Mouse (Mus musculus) midbrain, embryonic 12.5 days (tissue): ENCODE measurements around the gene Nrarp. TPM values are rescaled to one million over a fixed set of nuclear protein-coding genes. Genes with fewer than 3 reads are reported as not detected.

Source experiments
- ATAC-seq: fragments of 200-750 bp; cut with Nextera tagmentation; 2 replicates; pipeline ENCODE4 v1.8.0; 2017; ENCODE audit warnings: low read depth, moderate TSS enrichment, moderate library complexity; ENCODE audit not compliant: low FRiP score
- H3K27ac ChIP-seq: fragments of 300-500 bp; sonication (generic); replicated peaks from 2 replicates; pipeline ENCODE4 v1.5.1; 2016; ENCODE audit warnings: mild to moderate bottlenecking
- H3K27me3 ChIP-seq: fragments of 300-500 bp; sonication (generic); 2 replicates; pipeline ENCODE4 v1.6.1; 2016; ENCODE audit warnings: mild to moderate bottlenecking
- H3K36me3 ChIP-seq: fragments of 300-500 bp; sonication (generic); 2 replicates; pipeline ENCODE4 v1.6.1; 2016
- H3K4me1 ChIP-seq: fragments of 300-500 bp; sonication (generic); 2 replicates; pipeline ENCODE4 v1.6.1; 2016
- H3K4me2 ChIP-seq: fragments of 300-500 bp; sonication (generic); replicated peaks from 2 replicates; pipeline ENCODE4 v1.6.1; 2016; ENCODE audit warnings: mild to moderate bottlenecking, moderate library complexity
- H3K4me3 ChIP-seq: fragments of 300-500 bp; sonication (generic); 2 replicates; pipeline ENCODE4 v1.5.1; 2016; ENCODE audit warnings: mild to moderate bottlenecking
- H3K9ac ChIP-seq: fragments of 300-500 bp; sonication (generic); replicated peaks from 2 replicates; pipeline ENCODE4 v1.6.1; 2016; ENCODE audit warnings: mild to moderate bottlenecking, moderate library complexity
- H3K9me3 ChIP-seq: fragments of 300-500 bp; sonication (generic); 2 replicates; pipeline ENCODE4 v1.6.1; 2016; ENCODE audit warnings: mild to moderate bottlenecking
- WGBS: fragments of 180-500 bp; shearing (Covaris S2); methylation state at CpG from one replicate; pipeline ENCODE4 v1.1.7; 2016; 5-methylcytosine and 5-hydroxymethylcytosine counted together
- polyA plus RNA-seq: library from polyadenylated mRNA; unstranded; fragments of >200 nt; fragmentation: Nextera tagmentation; extraction: Ambion mirVana; gene quantifications from 2 replicates; pipeline ENCODE4 v1.2.1, GENCODE M21; 2016

Nrarp gene
- polyA plus RNA-seq, 1 experiment from 2014 or later, result 91.2 TPM

- H3K27ac ChIP-seq, result no peak overlapping the region
- peaks cover 65% of the 10 kb centered on the region for H3K4me1 ChIP-seq
- no peaks in the 10 kb centered on the region for H3K9me3 ChIP-seq
- no peaks in the 10 kb centered on the region for H3K36me3 ChIP-seq
- no peak overlapping the region for H3K4me3 ChIP-seq
- 0 out of 2 replicates have a peak, but pooled peaks cover 12% of the 10 kb centered on the region for H3K27me3 ChIP-seq
- 81% methylated on average over 4 of the region's 4 CpGs for WGBS
- H3K4me2 ChIP-seq, result no peak overlapping the region
- ATAC-seq, result no peak
- H3K9ac ChIP-seq, result no peak overlapping the region
These were observed 4.9 kb upstream of the Nrarp start for GRCm38 (mm10) chr2:25175690-25176078.

- no peak for ATAC-seq
- H3K4me1 ChIP-seq, result peaks cover 65% of the 10 kb centered on the region
- 0 out of 2 replicates have a peak overlapping the region, but pooled peaks have one; percentile 2 for H3K9ac ChIP-seq
- H3K27me3 ChIP-seq, result 0 out of 2 replicates have a peak, but pooled peaks cover 12% of the 10 kb centered on the region
- H3K27ac ChIP-seq, result peak overlapping the region; percentile 85
- 74% methylated on average over 6 of the region's 6 CpGs for WGBS
- peak overlapping the region; percentile 42 for H3K4me2 ChIP-seq
- H3K9me3 ChIP-seq, result no peaks in the 10 kb centered on the region
- no peaks in the 10 kb centered on the region for H3K36me3 ChIP-seq
- no peak overlapping the region for H3K4me3 ChIP-seq
These were observed 4.0 kb upstream of the Nrarp start for GRCm38 (mm10) chr2:25176573-25176972.

GRCm38 (mm10) chr2:25177076-25177475, 3.5 kb upstream of the Nrarp start:
- peak overlapping the region; percentile 2 for H3K9ac ChIP-seq
- WGBS, result 44% methylated on average over 4 of the region's 4 CpGs
- H3K4me1 ChIP-seq, result peaks cover 63% of the 10 kb centered on the region
- 0 out of 2 replicates have a peak, but pooled peaks cover 12% of the 10 kb centered on the region for H3K27me3 ChIP-seq
- peak overlapping the region; percentile 25 for H3K4me3 ChIP-seq
- ATAC-seq, result no peak
- H3K27ac ChIP-seq, result peak overlapping the region; percentile 85
- no peaks in the 10 kb centered on the region for H3K36me3 ChIP-seq
- H3K9me3 ChIP-seq, result no peaks in the 10 kb centered on the region
- peak overlapping the region; percentile 42 for H3K4me2 ChIP-seq

GRCm38 (mm10) chr2:25177685-25178084, 2.9 kb upstream of the Nrarp start:
- H3K4me1 ChIP-seq, result peaks cover 62% of the 10 kb centered on the region
- under 1% methylated on average over 6 of the region's 6 CpGs for WGBS
- peak; percentile 14 for ATAC-seq
- H3K9me3 ChIP-seq, result no peaks in the 10 kb centered on the region
- H3K27ac ChIP-seq, result peak overlapping the region; percentile 85
- no peaks in the 10 kb centered on the region for H3K36me3 ChIP-seq
- H3K4me3 ChIP-seq, result peak overlapping the region; percentile 25
- peak overlapping the region; percentile 51 for H3K9ac ChIP-seq
- 0 out of 2 replicates have a peak, but pooled peaks cover 12% of the 10 kb centered on the region for H3K27me3 ChIP-seq
- peak overlapping the region; percentile 42 for H3K4me2 ChIP-seq

- Histone ChIP-seq H3K36me3 (no peaks in the 10 kb centered on the region), H3K27ac (peak overlapping the region; percentile 85), H3K9me3 (no peaks in the 10 kb centered on the region), H3K9ac (peak overlapping the region; percentile 51), H3K4me3 (peak overlapping the region; percentile 18), H3K27me3 (0 out of 2 replicates have a peak, but pooled peaks cover 12% of the 10 kb centered on the region), H3K4me2 (peak overlapping the region; percentile 42), H3K4me1 (peaks cover 67% of the 10 kb centered on the region)
- 18% methylated on average over 10 of the region's 10 CpGs for WGBS
- no peak for ATAC-seq
These were observed 2.1 kb upstream of the Nrarp start for GRCm38 (mm10) chr2:25178285-25178972.

GRCm38 (mm10) chr2:25179566-25180217, 866 bp upstream of the Nrarp start:
- Histone ChIP-seq H3K9me3 (no peaks in the 10 kb centered on the region), H3K27ac (peak overlapping the region; percentile 63), H3K4me2 (peak overlapping the region; percentile 75), H3K36me3 (0 out of 2 replicates have a peak, but pooled peaks cover 3% of the 10 kb centered on the region), H3K9ac (peak overlapping the region; percentile 48), H3K4me1 (peaks cover 76% of the 10 kb centered on the region), H3K27me3 (0 out of 2 replicates have a peak, but pooled peaks cover 12% of the 10 kb centered on the region), H3K4me3 (peak overlapping the region; percentile 85)
- 42% methylated on average over 15 of the region's 15 CpGs for WGBS
- ATAC-seq, result no peak; the same call in 1 of the 2 replicates

GRCm38 (mm10) chr2:25180973-25181890, 674 bp downstream of the Nrarp start:
- Histone ChIP-seq H3K4me3 (peak overlapping the region; percentile 85), H3K9me3 (no peaks in the 10 kb centered on the region), H3K4me2 (peak overlapping the region; percentile 75), H3K27me3 (0 out of 2 replicates have a peak, but pooled peaks cover 12% of the 10 kb centered on the region), H3K4me1 (peaks cover 72% of the 10 kb centered on the region), H3K36me3 (0 out of 2 replicates have a peak, but pooled peaks cover 5% of the 10 kb centered on the region), H3K27ac (peak overlapping the region; percentile 98), H3K9ac (peak overlapping the region; percentile 86)
- under 1% methylated on average over 100 of the region's 100 CpGs for WGBS
- peak; percentile 13 for ATAC-seq

GRCm38 (mm10) chr2:25181891-25182397, 1.4 kb downstream of the Nrarp start:
- peak overlapping the region; percentile 75 for H3K4me2 ChIP-seq
- H3K9me3 ChIP-seq, result no peaks in the 10 kb centered on the region
- WGBS, result under 1% methylated on average over 17 of the region's 17 CpGs
- peaks cover 72% of the 10 kb centered on the region for H3K4me1 ChIP-seq
- peak overlapping the region; percentile 85 for H3K4me3 ChIP-seq
- H3K36me3 ChIP-seq, result 0 out of 2 replicates have a peak, but pooled peaks cover 5% of the 10 kb centered on the region
- peak overlapping the region; percentile 86 for H3K9ac ChIP-seq
- H3K27ac ChIP-seq, result peak overlapping the region; percentile 98
- 0 out of 2 replicates have a peak, but pooled peaks cover 8% of the 10 kb centered on the region for H3K27me3 ChIP-seq
- no peak for ATAC-seq

- Histone ChIP-seq H3K27me3 (0 out of 2 replicates have a peak, but pooled peaks cover 9% of the 10 kb centered on the region), H3K27ac (peak overlapping the region; percentile 98), H3K4me3 (peak overlapping the region; percentile 85), H3K36me3 (0 out of 2 replicates have a peak, but pooled peaks cover 5% of the 10 kb centered on the region), H3K9ac (peak overlapping the region; percentile 46), H3K4me1 (peaks cover 66% of the 10 kb centered on the region), H3K4me2 (peak overlapping the region; percentile 75), H3K9me3 (no peaks in the 10 kb centered on the region)
- no peak for ATAC-seq
- 3% methylated on average over 6 of the region's 6 CpGs for WGBS
These were observed 2.1 kb downstream of the Nrarp start for GRCm38 (mm10) chr2:25182664-25183063.

- Histone ChIP-seq H3K27ac (peak overlapping the region; percentile 98), H3K4me3 (peak overlapping the region; percentile 85), H3K4me1 (peaks cover 60% of the 10 kb centered on the region), H3K36me3 (0 out of 2 replicates have a peak, but pooled peaks cover 5% of the 10 kb centered on the region), H3K9me3 (no peaks in the 10 kb centered on the region), H3K4me2 (peak overlapping the region; percentile 75), H3K27me3 (0 out of 2 replicates have a peak, but pooled peaks cover 9% of the 10 kb centered on the region), H3K9ac (no peak overlapping the region)
- no peak for ATAC-seq
- 74% methylated on average over 2 of the region's 2 CpGs for WGBS
These were observed 2.8 kb downstream of the Nrarp start for GRCm38 (mm10) chr2:25183336-25183735.

- H3K9ac ChIP-seq, result no peak overlapping the region
- WGBS, result 92% methylated on average over 7 of the region's 7 CpGs
- ATAC-seq, result no peak
- peak overlapping the region; percentile 46; the same call in 1 of the 2 replicates for H3K4me3 ChIP-seq
- H3K4me2 ChIP-seq, result peak overlapping the region; percentile 75
- peak overlapping the region; percentile 98 for H3K27ac ChIP-seq
- peaks cover 49% of the 10 kb centered on the region for H3K4me1 ChIP-seq
- 0 out of 2 replicates have a peak, but pooled peaks cover 5% of the 10 kb centered on the region for H3K36me3 ChIP-seq
- H3K9me3 ChIP-seq, result no peaks in the 10 kb centered on the region
- H3K27me3 ChIP-seq, result 0 out of 2 replicates have a peak, but pooled peaks cover 6% of the 10 kb centered on the region
These were observed 3.9 kb downstream of the Nrarp start for GRCm38 (mm10) chr2:25184496-25184895.
